Mouse (Mus musculus) forebrain, embryonic 12.5 days (tissue): ENCODE results near the gene Gm12216. TPM values are rescaled to one million over a fixed set of nuclear protein-coding genes. Genes with fewer than 3 reads are reported as not detected.

Experiments used
- ATAC-seq: fragments of 200-750 bp; cut with Nextera tagmentation; 2 replicates; pipeline ENCODE4 v1.8.0; 2017; ENCODE audit warnings: moderate TSS enrichment; ENCODE audit not compliant: low FRiP score
- H3K27ac ChIP-seq: fragments of 300-500 bp; sonication (generic); 2 replicates; pipeline ENCODE4 v1.5.1; 2016; ENCODE audit warnings: mild to moderate bottlenecking
- H3K27me3 ChIP-seq: fragments of 300-500 bp; sonication (generic); 2 replicates; pipeline ENCODE4 v1.6.1; 2016; ENCODE audit warnings: mild to moderate bottlenecking
- H3K36me3 ChIP-seq: fragments of 300-500 bp; sonication (generic); replicated peaks from 2 replicates; pipeline ENCODE4 v1.6.1; 2016; ENCODE audit warnings: mild to moderate bottlenecking
- H3K4me1 ChIP-seq: fragments of 300-500 bp; sonication (generic); 2 replicates; pipeline ENCODE4 v1.6.1; 2016
- H3K4me2 ChIP-seq: fragments of 300-500 bp; sonication (generic); 2 replicates; pipeline ENCODE4 v1.6.1; 2016; ENCODE audit warnings: mild to moderate bottlenecking, moderate library complexity
- H3K4me3 ChIP-seq: fragments of 300-500 bp; sonication (generic); replicated peaks from 2 replicates; pipeline ENCODE4 v1.5.1; 2016; ENCODE audit warnings: mild to moderate bottlenecking
- H3K9ac ChIP-seq: fragments of 300-500 bp; sonication (generic); 2 replicates; pipeline ENCODE4 v1.6.1; 2016; ENCODE audit warnings: mild to moderate bottlenecking
- H3K9me3 ChIP-seq: fragments of 300-500 bp; sonication (generic); 2 replicates; pipeline ENCODE4 v1.6.1; 2016
- WGBS: fragments of 180-500 bp; shearing (Covaris S2); methylation state at CpG from one replicate; pipeline ENCODE4 v1.1.7; 2016; 5-methylcytosine and 5-hydroxymethylcytosine counted together
- microRNA-seq: library from miRNA; unstranded; fragments of <30 nt; microRNA quantifications from one replicate; pipeline ENCODE4, GENCODE M21; 2017
- polyA plus RNA-seq: library from polyadenylated mRNA; unstranded; fragments of >200 nt; fragmentation: Nextera tagmentation; extraction: Ambion mirVana; gene quantifications from 2 replicates; pipeline ENCODE4 v1.2.1, GENCODE M21; 2016

Gene Gm12216
- polyA plus RNA-seq, 1 experiment from 2014 or later, result not detected

DNA sequence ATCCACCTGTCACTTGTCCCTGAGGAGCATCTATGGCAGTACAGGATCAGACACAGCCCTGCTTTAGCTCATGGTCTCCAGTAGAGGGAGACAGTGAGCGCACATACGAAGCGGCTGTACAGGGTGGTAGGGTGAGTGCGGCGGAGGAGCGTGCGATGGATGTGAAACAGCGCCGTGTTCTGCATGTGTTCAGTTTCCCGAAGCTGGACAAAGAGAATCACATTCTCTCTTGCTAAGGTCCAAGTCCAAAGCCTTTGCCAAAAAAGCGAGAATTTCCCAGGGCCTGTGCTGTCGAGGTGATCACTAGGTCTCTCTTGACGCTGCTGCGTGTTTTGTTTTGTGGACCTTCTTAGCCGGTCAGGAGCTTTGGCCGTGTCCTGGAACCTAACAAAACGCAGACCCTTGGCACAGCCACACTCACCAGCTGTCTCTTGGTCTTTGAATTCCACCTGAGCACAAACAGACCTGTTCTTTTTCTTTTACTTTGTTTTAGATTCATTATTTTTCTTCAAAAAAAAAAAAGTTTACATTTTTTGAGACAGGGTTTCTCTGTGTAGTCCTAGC lies 123.3 kb downstream of the Gm12216 start:
- peak overlapping the region; percentile 22; the same call in 1 of the 2 replicates for H3K4me3 ChIP-seq
- H3K27ac ChIP-seq, result no peak overlapping the region
- ATAC-seq, result peak; percentile 88
- peak overlapping the region; percentile 49 for H3K4me2 ChIP-seq
- H3K9ac ChIP-seq, result no peak overlapping the region
- H3K4me1 ChIP-seq, result no peaks in the 10 kb centered on the region
- no peaks in the 10 kb centered on the region for H3K9me3 ChIP-seq
- WGBS, result 26% methylated on average over 17 of the region's 17 CpGs
- H3K36me3 ChIP-seq, result no peaks in the 10 kb centered on the region
- no peaks in the 10 kb centered on the region for H3K27me3 ChIP-seq

DNA sequence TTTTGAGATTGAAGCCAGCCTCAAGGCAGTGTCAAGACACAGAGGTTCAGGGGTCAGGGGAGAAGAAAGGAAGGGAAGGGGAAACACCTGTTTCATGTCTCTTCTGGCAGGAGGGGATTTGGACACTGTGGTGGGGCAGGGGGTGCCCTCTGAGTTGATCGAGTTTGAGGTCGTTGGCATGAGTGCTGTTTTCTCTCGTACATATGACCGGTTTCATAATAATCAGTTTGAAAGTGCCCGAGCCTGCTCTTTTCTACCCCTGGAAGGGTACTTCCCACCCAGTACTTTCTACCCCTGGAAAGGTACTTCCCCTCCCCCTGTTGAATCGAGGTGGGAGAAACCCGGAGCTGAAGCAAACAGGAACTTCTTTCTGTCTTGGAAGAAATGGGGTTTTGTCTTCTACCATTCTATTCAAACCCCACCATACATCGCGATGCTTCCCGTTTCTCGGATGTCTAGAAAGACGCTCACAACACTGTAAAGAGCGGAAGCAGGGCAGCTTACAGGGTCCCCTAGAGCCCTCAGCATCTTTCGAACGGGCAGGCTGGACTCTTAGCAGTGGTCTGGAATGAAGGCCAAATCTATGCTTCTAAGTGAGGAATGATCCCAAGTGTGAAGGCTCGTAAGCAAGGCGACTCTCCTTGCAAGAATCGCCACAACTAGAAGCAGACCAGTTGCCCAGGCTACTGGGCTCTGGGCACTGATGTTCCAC lies 123.9 kb downstream of the Gm12216 start:
- Histone ChIP-seq H3K9ac (no peak overlapping the region), H3K36me3 (no peaks in the 10 kb centered on the region), H3K4me1 (no peaks in the 10 kb centered on the region), H3K4me3 (no peak overlapping the region), H3K27ac (no peak overlapping the region), H3K4me2 (peak overlapping the region; percentile 49), H3K9me3 (no peaks in the 10 kb centered on the region), H3K27me3 (no peaks in the 10 kb centered on the region)
- ATAC-seq, result no peak
- 71% methylated on average over 18 of the region's 18 CpGs for WGBS

DNA sequence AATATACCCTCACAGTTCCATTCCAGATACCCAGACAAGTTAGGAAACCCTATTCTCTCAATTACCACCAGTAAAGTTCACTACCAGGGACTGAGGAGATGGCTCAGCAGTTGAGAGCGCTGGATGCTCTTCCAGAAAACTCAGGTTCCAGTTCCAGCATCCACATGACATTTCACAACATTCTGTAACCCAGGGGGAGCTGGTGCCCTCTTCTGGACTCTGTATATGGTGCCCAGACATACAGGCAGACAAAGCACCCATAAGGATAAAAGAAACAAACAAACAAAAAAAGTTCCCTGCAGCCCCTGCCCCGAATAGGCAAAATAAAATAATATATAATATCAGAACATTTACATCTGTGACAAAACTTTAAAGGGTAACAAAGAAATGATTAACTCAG lies 124.6 kb downstream of the Gm12216 start:
- ATAC-seq, result no peak
- no peak overlapping the region for H3K27ac ChIP-seq
- H3K9ac ChIP-seq, result no peak overlapping the region
- H3K36me3 ChIP-seq, result no peaks in the 10 kb centered on the region
- no peaks in the 10 kb centered on the region for H3K4me1 ChIP-seq
- H3K27me3 ChIP-seq, result no peaks in the 10 kb centered on the region
- H3K4me3 ChIP-seq, result no peak overlapping the region
- no peak overlapping the region for H3K4me2 ChIP-seq
- 85% methylated on average over 2 of the region's 2 CpGs for WGBS
- no peaks in the 10 kb centered on the region for H3K9me3 ChIP-seq

DNA sequence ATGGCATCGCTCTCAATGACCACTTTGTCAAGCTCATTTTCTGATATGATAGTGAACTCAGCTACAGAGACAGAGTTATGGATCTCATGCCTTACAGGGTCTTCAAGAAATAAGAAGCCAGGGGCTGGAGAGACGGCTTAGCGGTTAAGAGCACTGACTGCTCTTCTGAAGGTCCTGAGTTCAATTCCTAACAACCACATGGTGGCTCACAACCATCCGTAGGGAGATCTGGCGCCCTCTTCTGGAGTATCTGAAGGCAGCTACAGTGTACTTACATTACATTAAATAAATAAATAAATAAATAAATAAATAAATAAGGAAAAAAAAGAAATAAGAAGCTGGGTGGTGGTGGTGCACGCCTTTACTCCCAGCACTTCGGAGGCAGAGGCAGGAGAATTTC lies 125.2 kb downstream of the Gm12216 start:
- Histone ChIP-seq H3K27ac (no peak overlapping the region), H3K4me2 (no peak overlapping the region), H3K9ac (no peak overlapping the region), H3K4me1 (no peaks in the 10 kb centered on the region), H3K27me3 (no peaks in the 10 kb centered on the region), H3K4me3 (no peak overlapping the region), H3K9me3 (no peaks in the 10 kb centered on the region), H3K36me3 (no peaks in the 10 kb centered on the region)
- 87% methylated on average over 7 of the region's 7 CpGs for WGBS
- ATAC-seq, result no peak

Small RNA genes within 50 kb of the gene (microRNA-seq; reads per million reads assigned to microRNA genes)
- not detected for gene Mir7671

Other genes starting within 250 kb of the Gm12216 start
- gene Il4, start 240.6 kb downstream of the Gm12216 start, polyA plus RNA-seq, result 1.4 and 2.6 TPM in 2 replicates
- gene Il13, start 224.6 kb downstream of the Gm12216 start, polyA plus RNA-seq, result not detected in 2 replicates
- 23.4 and 24.6 TPM in 2 replicates for gene Rad50, start 151.9 kb downstream of the Gm12216 start, polyA plus RNA-seq
- gene Il5, start 138.5 kb downstream of the Gm12216 start, polyA plus RNA-seq, result not detected in 2 replicates
- gene Irf1, start 89.2 kb downstream of the Gm12216 start, polyA plus RNA-seq, result 3.6 and 3.9 TPM in 2 replicates
- not detected in 2 replicates for gene Gm17334, start 86.1 kb downstream of the Gm12216 start, polyA plus RNA-seq
- gene Slc22a5, start 32.4 kb upstream of the Gm12216 start, polyA plus RNA-seq, result 7.8 and 7.9 TPM in 2 replicates
- gene Slc22a21, start 121.1 kb upstream of the Gm12216 start, polyA plus RNA-seq, result 1.4 and 2.7 TPM in 2 replicates
- 0.92 and 1.6 TPM in 2 replicates for gene Slc22a4, start 168.8 kb upstream of the Gm12216 start, polyA plus RNA-seq
- 38.2 and 43.8 TPM in 2 replicates for gene Pdlim4, start 209.8 kb upstream of the Gm12216 start, polyA plus RNA-seq
- gene P4ha2, start 240.8 kb upstream of the Gm12216 start, polyA plus RNA-seq, result 10.5 and 12.7 TPM in 2 replicates